Mouse (Mus musculus) T-helper 2 cell (primary cell): ENCODE measurements around the gene Paf1.
"Not testable (repeated sequence)": the region's sequence is repeated elsewhere in the genome, so short reads cannot be mapped to it uniquely, and the experiment has no call there.

Source experiments
- in situ Hi-C: fragments of 300-600 bp; cut with MboI, MseI; formaldehyde crosslinking; loops from one replicate; pipeline ENCODE4 v1.15.1; 2025; ENCODE audit warnings: high pct_unique_total_duplicates

The Paf1 gene

DNA sequence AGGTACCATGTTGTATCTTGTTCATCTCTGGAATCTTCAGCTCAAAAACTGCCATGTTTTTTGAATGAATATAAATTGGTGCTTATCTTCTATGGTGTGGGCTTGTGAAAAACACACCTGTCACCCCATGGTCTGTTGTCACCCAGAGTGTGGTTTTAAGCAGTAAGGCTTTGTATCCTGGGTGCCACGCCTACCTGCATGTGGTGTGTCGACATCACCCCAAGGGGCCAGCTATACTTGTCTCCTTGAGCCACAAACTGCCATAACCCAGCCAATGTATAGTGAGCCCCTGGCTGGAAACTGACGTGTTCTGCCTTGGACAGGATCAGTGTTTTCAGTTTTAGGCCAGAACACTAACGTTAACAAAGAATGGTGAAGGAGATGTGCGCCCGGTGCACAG, 8.6 kb upstream of the Paf1 start:
- in situ Hi-C loops, result no loop called here

DNA sequence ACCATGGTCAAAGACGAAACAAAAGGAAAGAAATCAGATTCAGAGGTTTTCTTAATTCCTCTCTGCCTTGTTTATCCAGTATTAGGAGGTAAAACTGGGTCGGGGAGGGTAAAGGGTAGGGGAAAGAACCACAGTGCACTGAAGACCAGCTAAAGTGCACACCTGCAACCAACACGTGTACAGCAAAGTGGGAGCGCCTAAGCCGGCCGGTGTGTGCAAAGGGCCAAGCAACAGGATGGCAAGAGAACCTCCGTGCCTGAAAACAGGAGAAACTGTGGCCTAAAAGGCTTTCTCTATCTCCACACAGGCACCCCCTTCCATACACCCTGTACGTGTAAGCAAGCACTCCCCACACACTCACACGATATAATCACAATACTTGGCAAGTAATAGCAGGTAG, 7.6 kb upstream of the Paf1 start:
- in situ Hi-C loops, result no loop called here

DNA sequence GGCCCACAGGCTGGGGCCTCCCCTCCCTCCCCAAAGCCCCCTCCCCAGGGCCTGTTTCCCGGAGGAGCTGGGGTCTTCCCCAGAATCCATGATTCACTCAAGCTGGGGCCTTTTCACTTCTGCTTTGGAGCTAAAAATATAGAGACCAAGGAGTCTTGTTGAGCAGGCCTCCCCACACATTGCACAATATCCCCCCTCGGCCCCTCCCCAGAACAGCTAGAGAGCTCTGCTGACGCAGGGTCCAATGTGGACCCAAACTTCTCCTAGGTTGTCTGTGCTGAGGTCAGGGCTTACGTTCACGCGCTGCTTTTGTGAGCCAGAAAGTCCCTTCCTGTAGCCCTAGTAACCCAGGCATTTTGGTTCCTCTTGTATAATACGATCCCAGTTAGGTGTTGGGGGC, 6.7 kb upstream of the Paf1 start:
- in situ Hi-C loops, result no loop called here

DNA sequence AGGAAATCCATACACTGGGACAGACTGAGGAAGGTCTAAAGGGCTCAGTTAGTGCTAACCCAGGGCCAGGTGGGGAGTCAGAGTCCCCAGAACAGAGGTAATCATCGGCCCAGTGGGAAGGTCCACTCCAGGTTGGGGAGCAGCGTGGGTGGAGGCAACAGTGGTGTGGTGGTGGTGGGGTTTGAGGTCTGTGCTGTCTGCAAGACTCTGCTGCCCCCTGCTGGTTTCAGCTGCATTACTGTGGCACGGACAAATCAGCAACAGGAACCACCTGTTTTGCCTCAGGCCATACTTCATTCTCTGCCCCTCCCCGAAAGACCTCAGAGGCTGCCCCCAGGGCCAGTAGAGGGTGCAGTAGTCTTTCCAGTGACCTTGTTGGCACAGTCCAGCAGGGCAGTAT, 6.3 kb upstream of the Paf1 start:
- in situ Hi-C loops, result no loop called here

DNA sequence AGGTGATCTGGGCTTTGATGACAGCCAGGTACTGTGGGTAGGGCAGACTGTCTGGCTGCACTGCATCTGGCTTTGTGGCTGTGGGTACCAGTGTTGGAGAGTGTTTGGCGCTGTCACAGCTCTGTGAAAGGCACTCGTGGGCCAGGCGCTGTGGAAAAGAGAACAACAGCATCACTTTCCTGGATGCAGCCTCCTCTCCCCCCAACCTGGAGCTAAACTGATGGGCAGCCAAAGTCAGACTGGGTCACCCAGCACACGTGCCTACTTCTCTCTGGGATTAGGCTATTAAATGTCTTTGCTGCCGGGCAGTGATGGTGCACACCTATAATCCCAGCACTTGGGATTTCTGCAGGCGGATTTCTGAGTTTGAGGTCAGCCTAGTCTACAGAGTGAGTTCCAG, 5.9 kb upstream of the Paf1 start:
- in situ Hi-C loops, result not testable (repeated sequence)

DNA sequence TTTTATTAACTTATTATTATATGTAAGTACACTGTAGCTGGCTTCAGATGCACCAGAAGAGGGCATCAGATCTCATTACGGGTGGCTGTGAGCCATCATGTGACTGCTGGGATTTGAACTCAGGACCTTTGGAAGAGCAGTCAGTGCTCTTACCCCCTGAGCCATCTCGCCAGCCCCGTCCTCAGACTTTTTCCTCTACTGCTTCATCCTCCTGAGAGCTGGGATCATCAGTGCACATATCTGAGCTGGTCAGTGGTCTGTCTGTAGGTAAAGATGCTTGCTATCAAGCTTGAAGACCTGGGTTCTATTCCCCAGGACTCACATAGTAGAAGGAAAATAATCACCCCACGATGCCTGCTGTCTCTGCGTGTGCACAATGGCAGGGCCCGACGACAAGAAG, 5.4 kb upstream of the Paf1 start:
- in situ Hi-C loops, result not testable (repeated sequence)

DNA sequence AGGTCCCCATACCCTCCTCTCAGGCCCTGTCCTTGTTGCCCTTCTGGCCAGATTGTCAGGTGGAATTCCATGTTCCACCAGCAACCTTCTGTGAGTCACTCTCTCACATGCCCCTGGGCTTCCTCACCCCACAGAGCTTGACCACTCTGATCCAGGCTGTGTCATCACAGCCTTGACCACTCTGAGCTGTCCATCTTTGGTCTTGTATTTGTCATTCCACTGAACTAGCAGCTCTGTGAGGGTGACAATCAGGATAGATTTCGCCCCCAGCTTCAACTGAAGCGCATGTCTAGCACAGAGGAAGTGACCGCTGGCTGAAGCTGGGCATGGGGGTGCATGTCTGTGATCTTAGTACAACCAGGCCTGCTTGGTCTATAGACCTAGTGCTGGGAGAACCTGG, 2.4 kb upstream of the Paf1 start:
- in situ Hi-C loops, result loop anchor here (10.0 kb wide), 1 partner anchor 1934 kb away; the partner anchor contains the start of genes E130208F15Rik and Sdhaf1

DNA sequence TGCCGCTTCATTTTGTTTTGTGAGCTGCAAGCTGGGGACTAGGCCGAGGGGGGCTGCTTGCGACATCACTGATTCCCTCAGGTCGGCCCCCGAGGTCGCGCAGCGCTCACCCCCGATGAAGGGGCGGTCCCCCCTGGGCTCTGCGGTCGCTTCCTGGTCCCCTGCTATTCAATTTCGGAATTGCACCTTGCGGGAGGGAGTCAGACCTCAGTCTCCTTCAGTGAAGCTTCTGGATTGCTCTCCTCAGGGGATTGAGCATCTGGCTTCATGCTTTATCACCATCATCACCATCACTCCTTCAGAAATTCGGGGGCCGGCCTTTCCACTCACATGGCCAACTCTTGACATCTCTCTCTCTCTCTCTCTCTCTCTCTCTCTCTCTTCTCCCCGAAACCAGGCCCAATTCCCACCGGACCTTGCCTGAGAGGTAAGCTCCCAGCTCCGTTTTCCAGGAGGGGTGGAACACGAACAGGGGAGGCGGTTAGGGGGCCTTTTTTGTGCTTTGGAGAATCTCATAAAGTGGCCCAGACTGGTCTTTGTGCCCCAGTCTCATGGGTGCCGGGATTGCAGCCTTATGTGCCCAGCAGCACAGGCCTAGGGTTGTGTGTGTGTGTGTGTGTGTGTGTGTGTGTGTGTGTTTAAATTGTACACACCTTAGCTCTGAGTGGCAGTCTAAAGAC, 661 bp downstream of the Paf1 start:
- in situ Hi-C loops, result loop anchor here (10.0 kb wide), 1 partner anchor 1931 kb away; the partner anchor contains the start of genes E130208F15Rik and Sdhaf1

DNA sequence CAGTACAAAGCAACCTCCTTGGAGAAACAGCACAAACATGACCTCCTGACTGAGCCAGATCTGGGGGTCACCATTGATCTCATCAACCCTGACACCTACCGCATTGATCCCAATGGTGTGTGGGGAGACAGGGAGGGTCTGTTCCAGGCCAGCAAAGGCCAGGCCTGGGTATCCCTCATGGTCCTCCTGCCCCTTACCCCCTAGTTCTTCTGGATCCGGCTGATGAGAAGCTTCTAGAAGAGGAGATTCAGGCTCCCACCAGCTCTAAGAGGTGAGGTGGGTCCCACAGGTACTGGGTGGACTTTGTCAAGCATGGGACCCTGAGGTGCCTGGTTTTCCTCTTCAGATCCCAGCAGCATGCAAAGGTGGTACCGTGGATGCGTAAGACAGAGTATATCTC, 2.7 kb downstream of the Paf1 start:
- in situ Hi-C loops, result loop anchor here (10.0 kb wide), 1 partner anchor 1929 kb away; the partner anchor contains the start of genes E130208F15Rik and Sdhaf1

DNA sequence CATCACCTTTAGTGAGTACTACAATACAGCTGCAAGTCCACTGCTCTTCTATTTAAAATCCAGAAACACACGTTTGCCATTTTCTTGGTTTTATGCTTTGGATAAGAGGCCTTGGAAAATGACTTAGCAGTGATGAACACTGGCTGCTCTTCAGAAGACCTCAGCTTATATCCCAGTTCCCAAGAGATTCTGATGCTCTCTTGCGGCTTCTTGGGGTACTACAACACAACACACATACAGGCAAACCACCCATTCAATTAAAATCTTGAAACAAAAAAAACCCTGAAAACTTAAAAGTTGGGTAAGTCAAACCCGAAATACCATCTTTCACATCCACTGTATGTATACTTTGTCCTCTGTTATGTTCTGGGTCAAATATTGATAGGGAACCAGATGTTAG, 5.2 kb downstream of the Paf1 start:
- in situ Hi-C loops, result loop anchor here (10.0 kb wide), 1 partner anchor 1927 kb away; the partner anchor contains the start of genes E130208F15Rik and Sdhaf1

DNA sequence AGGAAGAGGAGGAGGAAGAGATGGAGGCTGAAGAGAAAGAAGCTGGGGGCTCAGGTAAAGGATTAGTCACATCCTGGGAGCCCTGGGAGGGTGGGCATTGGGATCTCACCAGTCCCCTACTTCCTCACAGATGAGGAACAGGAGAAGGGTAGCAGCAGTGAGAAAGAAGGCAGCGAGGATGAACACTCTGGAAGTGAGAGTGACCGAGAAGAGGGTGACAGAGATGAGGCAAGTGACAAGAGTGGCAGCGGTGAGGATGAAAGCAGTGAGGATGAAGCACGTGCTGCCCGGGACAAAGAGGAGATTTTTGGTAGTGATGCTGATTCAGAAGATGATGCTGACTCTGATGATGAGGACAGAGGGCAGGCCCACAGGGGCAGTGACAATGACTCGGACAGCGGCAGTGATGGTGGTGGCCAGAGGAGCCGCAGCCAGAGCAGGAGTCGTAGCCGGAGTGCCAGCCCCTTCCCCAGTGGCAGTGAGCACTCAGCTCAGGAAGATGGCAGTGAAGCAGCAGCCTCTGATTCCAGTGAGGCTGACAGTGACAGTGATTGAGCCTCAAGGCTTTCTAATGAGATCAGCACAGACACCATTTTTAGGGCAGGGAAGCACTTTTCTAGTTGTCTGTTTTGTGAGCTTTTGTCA, 6.1 kb downstream of the Paf1 start:
- in situ Hi-C loops, result loop anchor here (10.0 kb wide), 1 partner anchor 1926 kb away; the partner anchor contains the start of genes E130208F15Rik and Sdhaf1

DNA sequence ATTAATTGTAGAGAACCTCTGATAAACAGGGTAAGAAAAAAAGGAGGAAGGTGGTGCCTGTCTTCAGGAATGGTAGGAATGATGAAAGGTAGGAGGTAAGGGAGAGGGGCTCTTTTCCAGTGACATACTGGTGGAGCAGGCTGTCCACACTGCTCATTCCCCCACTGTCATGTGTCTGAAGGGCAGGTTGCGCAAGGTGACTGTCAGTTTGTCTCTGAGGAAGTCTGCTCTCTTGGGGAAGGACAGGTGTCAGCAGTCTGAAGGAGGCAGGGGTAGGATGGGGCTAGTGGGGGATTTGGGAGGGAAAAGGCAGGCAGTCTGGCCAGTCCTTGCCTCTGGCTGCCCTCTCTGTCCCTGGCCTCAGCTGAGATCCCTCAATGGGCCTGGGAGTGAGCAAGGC, 8.3 kb downstream of the Paf1 start:
- in situ Hi-C loops, result no loop called here

DNA sequence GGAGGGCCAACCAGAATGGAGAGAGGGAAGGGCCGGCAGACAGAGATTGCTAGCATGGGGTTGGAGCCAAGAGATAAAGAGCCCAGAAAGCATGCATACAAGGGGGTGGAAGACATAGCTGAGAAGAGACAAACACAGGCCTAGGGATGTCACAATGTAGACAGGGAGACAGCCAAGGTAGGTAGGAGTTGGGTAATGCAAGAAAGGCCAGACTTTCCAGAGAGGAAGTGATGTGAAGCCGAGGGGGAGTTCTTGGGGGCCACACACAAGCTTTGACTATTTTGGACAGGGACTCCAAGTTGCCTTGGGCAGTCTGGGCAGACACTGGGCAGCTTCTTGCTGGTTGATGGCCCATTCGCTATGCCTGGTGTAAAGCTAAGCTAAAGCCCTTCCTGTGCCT, 9.2 kb downstream of the Paf1 start:
- in situ Hi-C loops, result no loop called here

DNA sequence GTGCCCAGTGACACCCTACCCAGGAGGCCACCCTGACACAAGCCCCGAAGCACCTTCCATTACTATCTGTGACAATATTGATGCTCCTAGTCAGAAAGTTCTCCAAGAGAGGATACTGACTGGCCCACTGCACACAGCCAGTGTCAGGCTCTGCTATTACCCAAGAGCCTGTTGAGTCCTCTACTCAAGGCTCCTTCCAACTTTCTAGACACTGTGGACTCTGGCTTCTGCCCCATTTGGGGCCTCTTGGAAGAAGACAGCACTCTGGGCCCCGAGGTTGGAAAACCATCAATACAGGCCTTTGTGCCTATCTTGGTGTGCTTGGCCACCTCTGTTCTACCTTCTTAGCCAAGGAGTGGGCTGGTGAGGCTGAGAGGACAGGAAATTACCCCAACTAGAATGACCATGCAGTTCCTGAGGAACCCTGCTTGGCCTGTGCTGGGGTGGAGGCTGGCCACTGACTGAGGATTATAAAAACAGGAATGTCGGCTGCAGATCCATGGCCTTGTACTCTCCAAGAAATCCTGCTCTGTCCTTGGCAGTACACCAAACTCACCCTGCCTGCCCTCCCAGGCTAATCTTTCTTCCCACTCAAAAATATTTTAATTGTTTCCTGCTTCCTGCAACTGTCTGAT, 18.2 kb downstream of the Paf1 start:
- in situ Hi-C loops, result no loop called here

DNA sequence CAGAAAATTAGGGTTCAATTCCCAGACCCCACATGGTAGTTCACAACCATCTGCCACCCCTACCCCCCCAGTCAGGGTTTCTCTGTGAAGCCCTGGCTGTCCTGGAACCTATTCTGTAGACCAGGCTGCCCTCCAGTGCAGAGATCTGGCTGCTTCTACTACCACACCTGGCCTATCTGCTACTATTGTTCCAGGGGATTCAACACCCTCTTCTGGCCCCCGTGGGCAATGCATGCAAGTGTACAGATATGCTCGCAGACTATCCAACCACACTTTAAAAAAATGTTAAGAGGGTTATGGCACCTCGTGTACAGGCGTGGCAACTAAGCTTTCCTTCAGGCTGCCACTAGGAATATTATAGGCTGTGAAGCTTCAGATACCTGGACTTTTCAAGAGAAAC, 20.1 kb downstream of the Paf1 start:
- in situ Hi-C loops, result no loop called here

DNA sequence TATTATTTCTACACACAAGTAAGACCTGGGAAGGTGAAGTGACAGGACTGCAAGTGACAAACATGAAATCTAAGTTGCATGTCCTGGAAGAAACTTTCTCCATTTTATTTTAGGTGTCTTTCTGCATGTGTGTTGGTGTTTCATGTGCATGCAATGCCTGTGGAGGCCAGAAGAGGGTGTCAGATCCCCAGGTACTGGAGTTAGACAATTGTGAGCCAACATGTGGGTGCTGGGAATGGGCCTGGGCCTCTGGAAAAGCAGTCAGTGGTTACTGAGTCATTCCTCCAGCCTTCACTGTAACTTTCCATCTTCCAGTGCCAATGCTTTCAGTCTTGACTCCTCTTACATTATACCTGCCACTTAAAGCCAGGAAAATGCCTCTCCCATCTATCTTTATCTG, 24.6 kb downstream of the Paf1 start:
- in situ Hi-C loops, result no loop called here

DNA sequence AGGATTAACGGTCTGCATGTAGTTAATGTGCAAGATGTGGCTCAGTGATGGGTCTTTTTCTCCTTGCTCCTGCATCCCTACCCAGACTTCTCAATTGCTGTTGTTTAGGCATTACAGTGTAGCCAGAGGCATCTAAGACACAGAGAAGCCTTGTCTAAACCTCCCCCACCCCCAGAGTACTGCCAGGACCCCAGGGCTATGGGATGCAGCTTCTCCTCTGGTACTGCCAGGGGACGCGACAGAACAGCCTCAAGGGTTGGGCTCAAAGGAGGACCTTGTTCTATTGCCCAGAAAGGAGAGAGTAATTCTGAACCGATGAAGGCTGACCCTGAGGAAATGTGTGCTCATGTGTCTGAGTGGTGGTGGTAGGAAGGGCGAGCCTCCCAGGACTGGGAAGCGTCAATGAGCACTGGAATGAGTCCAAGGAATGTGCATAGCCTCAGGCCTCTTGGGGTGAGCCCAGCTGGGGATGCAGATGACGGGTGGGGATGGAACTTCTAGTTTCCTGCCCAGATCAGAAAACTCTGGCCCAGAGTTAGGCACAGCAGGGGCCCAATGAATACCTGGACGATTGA, 25.4 kb downstream of the Paf1 start:
- in situ Hi-C loops, result no loop called here

DNA sequence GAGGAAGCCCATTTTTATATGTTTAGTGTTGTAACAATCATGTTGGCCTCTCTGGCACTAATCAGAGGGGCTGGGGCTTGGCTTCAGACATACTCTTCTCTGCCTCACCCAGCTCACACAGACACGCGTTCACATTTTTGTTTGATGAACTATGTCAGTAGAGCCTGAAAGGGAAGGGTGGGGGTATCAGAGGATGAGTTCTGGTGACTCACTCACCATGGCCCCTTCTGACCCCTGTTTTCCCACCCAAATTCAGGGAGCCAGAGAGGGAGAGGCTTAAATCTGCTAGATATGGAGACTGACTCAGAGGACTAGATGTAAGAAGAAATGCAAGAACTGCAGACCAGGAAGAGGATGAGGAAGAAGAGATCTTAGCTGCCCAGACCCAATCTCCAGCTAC, 26.7 kb downstream of the Paf1 start:
- in situ Hi-C loops, result no loop called here

DNA sequence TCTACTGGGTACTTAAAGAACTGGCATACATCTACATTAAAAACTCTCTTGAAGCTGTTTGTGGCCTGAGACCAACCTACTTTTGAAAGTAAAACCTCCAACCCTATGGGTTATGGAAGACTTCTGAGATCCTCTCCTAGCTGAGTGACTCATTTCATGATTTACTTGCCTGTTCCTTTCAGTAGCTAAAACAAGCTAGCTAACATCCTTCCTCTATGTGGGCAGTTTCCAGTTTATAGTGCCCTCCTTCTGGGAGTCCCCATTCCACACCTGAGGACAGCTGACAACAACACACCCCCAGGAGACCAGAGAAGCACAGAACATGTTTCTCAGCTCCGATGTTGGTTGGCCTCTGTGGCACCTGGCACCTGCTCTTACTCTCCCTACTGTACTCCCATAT, 30.3 kb downstream of the Paf1 start:
- in situ Hi-C loops, result no loop called here

DNA sequence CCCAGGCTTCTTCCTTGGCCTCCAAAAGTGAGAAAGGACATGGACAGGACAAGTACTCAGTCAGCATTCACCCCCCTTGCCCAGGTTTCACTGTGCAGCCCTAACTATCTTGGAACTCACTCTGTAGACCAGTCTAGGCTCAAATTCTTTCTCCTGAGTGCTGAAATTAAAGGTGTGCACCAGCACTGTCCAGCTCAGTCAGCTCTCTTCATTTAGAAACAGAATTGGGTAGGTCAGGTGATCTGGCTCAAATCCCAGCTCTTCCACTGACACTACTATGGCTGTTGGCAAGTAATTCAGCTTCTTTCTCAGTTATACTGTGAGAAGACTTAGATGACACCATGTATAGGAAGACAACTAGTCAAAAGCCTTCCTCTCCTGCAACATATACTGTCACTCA, 35.0 kb downstream of the Paf1 start:
- in situ Hi-C loops, result no loop called here

DNA sequence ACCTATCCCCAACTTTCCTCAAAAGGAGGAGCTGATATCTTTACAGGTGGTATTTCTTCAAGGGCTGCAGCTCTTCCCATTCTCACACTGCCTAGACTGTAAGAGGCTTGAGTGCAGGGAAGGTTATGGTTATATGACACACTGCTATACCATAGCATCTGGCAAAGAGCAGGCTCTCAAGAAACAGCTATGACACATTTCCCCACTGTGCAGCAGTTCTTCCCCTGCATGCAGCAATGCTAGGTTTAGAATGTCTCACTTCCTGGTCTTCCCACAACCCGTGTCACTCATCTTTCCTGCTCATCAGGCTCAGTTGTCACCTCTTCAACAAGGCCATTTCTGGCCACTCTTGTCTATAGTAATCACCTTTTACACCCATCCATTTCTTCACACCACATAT, 37.8 kb downstream of the Paf1 start:
- in situ Hi-C loops, result no loop called here

DNA sequence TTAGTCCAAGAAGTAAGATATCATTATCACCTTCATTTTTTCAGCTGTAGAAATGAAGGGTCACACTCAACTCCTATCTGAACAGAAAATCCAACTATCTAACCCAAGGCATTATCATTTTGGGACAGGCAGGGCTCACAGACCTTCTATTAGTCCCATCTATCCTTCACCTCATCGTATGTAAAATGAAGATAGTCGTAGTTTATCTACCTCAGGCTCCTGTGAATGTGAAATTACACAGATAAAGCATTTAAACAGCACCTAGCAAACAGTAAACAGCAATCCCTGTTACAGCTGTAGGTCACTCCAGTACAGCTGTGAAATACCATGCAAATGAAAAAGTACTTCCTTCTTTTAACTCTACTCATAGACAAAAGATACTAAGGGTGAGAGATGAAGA, 39.5 kb downstream of the Paf1 start:
- in situ Hi-C loops, result no loop called here
